23 mouse cellular contexts compared by ENCODE assay signal in genomic region chr11:21164994-21165560, GRCm38 (mm10).
DNase-seq lines count a peak whose midpoint lies in the region; ATAC-seq and TF ChIP-seq lines count a peak whose summit lies in the region.
"Had no signal": no experiment of that assay in that cellular context is flagged by ENCODE, and none has a peak within 500 bp of the region (broad histone marks: within the 10 kb centered on the region; RNA-seq: fewer than 3 reads in every experiment).

No protein-coding gene starts in this region.

- H3K9me3 ChIP-seq in lung, embryonic 14.5 days (ENCODE audit: low read depth, low read length), result 0 out of 2 replicates have a peak, but pooled peaks cover 3% of the 10 kb centered on the region
- no peaks in the 10 kb centered on the region for H3K9me3 ChIP-seq in hindbrain, embryonic 13.5 days
- H3K9me3 ChIP-seq: embryonic facial prominence, embryonic 13.5 days; heart, embryonic 10.5 days; limb, embryonic 10.5 days; neural tube, embryonic 13.5 days had no signal

- H3K4me3 ChIP-seq in lung, embryonic 14.5 days (ENCODE audit: low read depth, low read length), result no peak overlapping the region
- H3K4me3 ChIP-seq in lung, adult 2 months (replicated peaks; ENCODE audit: extremely low read depth, low read depth, low read length), result no peak overlapping the region
- no peak overlapping the region for H3K4me3 ChIP-seq in hindbrain, embryonic 13.5 days
- H3K4me3 ChIP-seq: embryonic facial prominence, embryonic 13.5 days; heart, embryonic 10.5 days; limb, embryonic 10.5 days; megakaryocyte, embryonic 14.5 days; neural tube, embryonic 13.5 days had no signal

- DNase-seq in heart, postnatal 4 days, result peak; percentile 32
- no peak for DNase-seq in heart, adult 9 months (ENCODE audit: low spot score in 2 of 2)
- peak; percentile 54 for DNase-seq in lung, embryonic 14.5 days
- DNase-seq in lung, adult 2 months, result no peak
- peak; percentile 15 for DNase-seq in brain, embryonic 14.5 days (ENCODE audit: low read depth)
- peak; percentile 40 for DNase-seq in lung, postnatal 14 days
- DNase-seq in right cerebral cortex, postnatal 4 days, result no peak
- DNase-seq: adrenal gland, adult 2 months; cerebellum, adult 9-11 months; gastrocnemius, postnatal 25 days; heart, postnatal 36 days; liver, postnatal 0 days; midbrain, embryonic 14.5 days; thymus, adult 2 months had no signal

- ATAC-seq in lung, embryonic 14.5 days (ENCODE audit: insufficient read depth), result no peak
- ATAC-seq in hindbrain, embryonic 13.5 days (ENCODE audit: low FRiP score), result no peak
- ATAC-seq: forebrain, embryonic 16.5 days; intestine, embryonic 16.5 days; liver, postnatal 0 days had no signal

- no peak for TF ChIP-seq POLR2A in lung, adult 2 months (IDR thresholded peaks at IDR 0.05; ENCODE audit: borderline replicate concordance, extremely low read depth, low read depth, low read length)
- no peak for TF ChIP-seq POLR2A in brain, embryonic 14.5 days (IDR thresholded peaks at IDR 0.05; ENCODE audit: borderline replicate concordance, extremely low read depth, insufficient read depth, insufficient read length, poor library complexity, severe bottlenecking)

- peak overlapping the region; percentile 48; the same call in 1 of the 2 replicates for H3K27ac ChIP-seq in lung, embryonic 14.5 days (ENCODE audit: low read depth)
- H3K27ac ChIP-seq in hindbrain, embryonic 13.5 days, result no peak overlapping the region
- H3K27ac ChIP-seq: embryonic facial prominence, embryonic 13.5 days; heart, embryonic 10.5 days; limb, embryonic 10.5 days; neural tube, embryonic 13.5 days had no signal

- no peak overlapping the region for H3K4me2 ChIP-seq in lung, embryonic 14.5 days
- H3K4me2 ChIP-seq in hindbrain, embryonic 13.5 days, result no peak overlapping the region
- H3K4me2 ChIP-seq: embryonic facial prominence, embryonic 13.5 days; neural tube, embryonic 13.5 days had no signal

- no peak overlapping the region for H3K9ac ChIP-seq in lung, embryonic 14.5 days
- H3K9ac ChIP-seq in hindbrain, embryonic 13.5 days, result no peak overlapping the region
- H3K9ac ChIP-seq: embryonic facial prominence, embryonic 13.5 days; liver, postnatal 0 days; neural tube, embryonic 13.5 days had no signal

- no peak for TF ChIP-seq CTCF in lung, embryonic 14.5 days (IDR thresholded peaks at IDR 0.05; ENCODE audit: low read depth)
- no peak for TF ChIP-seq CTCF in lung, adult 2 months (IDR thresholded peaks at IDR 0.05; ENCODE audit: insufficient read depth, low read length)
- TF ChIP-seq CTCF in brain, embryonic 14.5 days (IDR thresholded peaks at IDR 0.05; ENCODE audit: borderline replicate concordance, extremely low read depth, insufficient read depth, insufficient read length), result no peak

- no peaks in the 10 kb centered on the region for H3K36me3 ChIP-seq in lung, embryonic 14.5 days (ENCODE audit: insufficient read depth)
- H3K36me3 ChIP-seq in hindbrain, embryonic 13.5 days, result no peaks in the 10 kb centered on the region
- H3K36me3 ChIP-seq: embryonic facial prominence, embryonic 13.5 days; heart, embryonic 10.5 days; limb, embryonic 10.5 days; neural tube, embryonic 13.5 days had no signal

- WGBS in lung, embryonic 14.5 days, result 58% methylated on average over 4 of the region's 4 CpGs
- WGBS in lung, adult 2 months, result 52% methylated on average over 4 of the region's 4 CpGs
- WGBS in hindbrain, embryonic 13.5 days, result 79% methylated on average over 4 of the region's 4 CpGs

- peaks cover 19% of the 10 kb centered on the region for H3K4me1 ChIP-seq in lung, embryonic 14.5 days (ENCODE audit: insufficient read depth)
- no peaks in the 10 kb centered on the region for H3K4me1 ChIP-seq in lung, adult 2 months (ENCODE audit: control insufficient read depth, insufficient read depth, low read length)
- peaks cover 19% of the 10 kb centered on the region for H3K4me1 ChIP-seq in hindbrain, embryonic 13.5 days (replicated peaks)

- H3K27me3 ChIP-seq in lung, embryonic 14.5 days (ENCODE audit: insufficient read depth, low read length), result no peaks in the 10 kb centered on the region
- no peaks in the 10 kb centered on the region for H3K27me3 ChIP-seq in hindbrain, embryonic 13.5 days
- H3K27me3 ChIP-seq: CH12.LX; embryonic facial prominence, embryonic 13.5 days; megakaryocyte, embryonic 14.5 days; neural tube, embryonic 13.5 days had no signal

Comparison
In these comparisons a context has a peak if more than half of its experiments do, and no peak if none do; other contexts are left out.
1. DNase-seq: peak in heart, postnatal 4 days (single experiment), lung, embryonic 14.5 days (single experiment), brain, embryonic 14.5 days (single experiment) and lung, postnatal 14 days (single experiment); none in heart, adult 9 months (0 of 2), lung, adult 2 months (single experiment) and right cerebral cortex, postnatal 4 days (single experiment).